Mouse (Mus musculus) neural tube, embryonic 13.5 days (tissue): ENCODE results near the gene Ebf1. TPM values are rescaled to one million over a fixed set of nuclear protein-coding genes. Genes with fewer than 3 reads are reported as not detected.

Experiments
- ATAC-seq: fragments of 200-750 bp; cut with Nextera tagmentation; 2 replicates; pipeline ENCODE4 v1.8.0; 2017; ENCODE audit warnings: low read depth, mild to moderate bottlenecking, moderate TSS enrichment, moderate library complexity
- H3K27ac ChIP-seq: fragments of 300-500 bp; sonication (generic); replicated peaks from 2 replicates; pipeline ENCODE4 v1.5.1; 2015; ENCODE audit warnings: moderate library complexity, mild to moderate bottlenecking, inconsistent platforms
- H3K27me3 ChIP-seq: fragments of 300-500 bp; sonication (generic); 2 replicates; pipeline ENCODE4 v1.6.1; 2015; ENCODE audit warnings: mild to moderate bottlenecking, inconsistent platforms
- H3K36me3 ChIP-seq: fragments of 300-500 bp; sonication (generic); 2 replicates; pipeline ENCODE4 v1.6.1; 2015; ENCODE audit warnings: mild to moderate bottlenecking, inconsistent platforms
- H3K4me1 ChIP-seq: fragments of 300-500 bp; sonication (generic); replicated peaks from 2 replicates; pipeline ENCODE4 v1.6.1; 2015; ENCODE audit warnings: inconsistent platforms
- H3K4me2 ChIP-seq: fragments of 300-500 bp; sonication (generic); 2 replicates; pipeline ENCODE4 v1.6.1; 2015; ENCODE audit warnings: inconsistent platforms, mild to moderate bottlenecking, moderate library complexity
- H3K4me3 ChIP-seq: fragments of 300-500 bp; sonication (generic); 2 replicates; pipeline ENCODE4 v1.5.1; 2015; ENCODE audit warnings: mild to moderate bottlenecking, inconsistent platforms
- H3K9ac ChIP-seq: fragments of 300-500 bp; sonication (generic); 2 replicates; pipeline ENCODE4 v1.6.1; 2015; ENCODE audit warnings: moderate library complexity, mild to moderate bottlenecking, inconsistent platforms
- H3K9me3 ChIP-seq: fragments of 300-500 bp; sonication (generic); 2 replicates; pipeline ENCODE4 v1.6.1; 2016; ENCODE audit warnings: inconsistent platforms
- WGBS: fragments of 180-500 bp; shearing (Covaris S2); methylation state at CpG from one replicate; pipeline ENCODE4 v1.1.7; 2015; 5-methylcytosine and 5-hydroxymethylcytosine counted together
- polyA plus RNA-seq: library from polyadenylated mRNA; unstranded; fragments of >200 nt; fragmentation: Nextera tagmentation; extraction: Ambion mirVana; gene quantifications from 2 replicates; pipeline ENCODE4 v1.2.1, GENCODE M21; 2015

Gene Ebf1
- polyA plus RNA-seq, 1 experiment from 2014 or later = 184 TPM

DNA sequence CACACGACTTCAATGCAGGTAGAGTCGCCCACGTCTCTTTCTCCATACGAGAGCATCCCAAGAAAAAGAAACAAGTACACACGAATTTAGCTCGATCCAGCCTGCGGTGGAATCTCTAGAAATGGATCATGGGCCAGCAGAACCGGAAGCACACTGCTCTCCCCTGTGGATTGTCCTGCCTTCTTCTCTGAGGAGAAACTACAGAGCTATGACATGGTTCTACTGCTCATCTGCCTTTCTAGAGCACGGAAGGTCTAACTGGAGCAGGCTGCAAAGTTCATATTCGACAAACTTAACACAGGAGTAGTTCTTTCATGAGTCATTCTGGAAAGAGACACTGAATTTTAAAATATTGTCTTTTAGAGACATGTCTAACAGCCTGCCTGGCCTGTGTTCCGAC lies 8.5 kb upstream of the Ebf1 start:
- 83% methylated on average over 11 of the region's 11 CpGs for WGBS
- H3K4me3 ChIP-seq = no peak overlapping the region
- H3K9ac ChIP-seq = no peak overlapping the region
- H3K9me3 ChIP-seq = no peaks in the 10 kb centered on the region
- peaks cover 28% of the 10 kb centered on the region for H3K4me1 ChIP-seq
- H3K27ac ChIP-seq = no peak overlapping the region
- H3K27me3 ChIP-seq = no peaks in the 10 kb centered on the region
- no peak overlapping the region for H3K4me2 ChIP-seq
- ATAC-seq = no peak
- H3K36me3 ChIP-seq = no peaks in the 10 kb centered on the region

DNA sequence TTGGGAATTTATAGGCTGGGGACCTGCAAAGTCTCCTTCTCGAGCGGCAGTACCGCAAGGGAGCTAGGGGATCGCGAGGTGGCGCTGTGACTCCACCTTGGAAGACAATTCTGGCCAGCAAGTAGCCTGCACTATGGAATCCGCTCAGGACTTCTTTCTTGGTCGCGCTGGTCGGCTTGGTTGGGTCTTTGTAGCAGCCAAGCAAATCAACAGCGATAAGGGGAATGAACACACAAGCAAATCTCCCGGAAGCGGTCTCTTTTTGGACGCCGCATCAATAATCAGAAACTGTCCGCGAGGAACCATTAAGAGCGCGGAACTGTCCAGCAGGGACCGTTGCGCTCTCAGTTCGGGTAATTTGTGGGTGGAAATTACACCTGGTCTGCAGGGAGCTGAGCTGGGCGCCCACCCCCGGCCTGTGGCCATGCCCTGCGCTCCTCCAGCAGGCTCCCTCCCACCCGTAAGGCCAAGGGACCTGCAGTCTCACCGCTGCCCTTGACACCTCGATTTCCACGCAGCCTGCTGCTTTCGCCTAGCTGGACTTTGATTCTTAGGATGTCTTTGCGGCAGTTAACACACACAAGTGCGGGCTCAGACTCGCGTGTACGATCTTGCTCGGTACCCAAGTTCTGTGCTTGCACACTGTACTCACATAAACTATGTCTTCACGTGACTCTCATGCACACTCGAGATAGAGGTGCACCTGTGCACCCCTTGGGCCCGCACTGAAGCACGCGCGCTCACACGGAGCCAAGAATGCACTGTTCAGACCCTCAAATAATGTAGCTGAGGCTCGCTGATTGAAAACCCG lies 5.9 kb upstream of the Ebf1 start:
- Histone ChIP-seq H3K27me3 (peaks cover 12% of the 10 kb centered on the region; the same call in 1 of the 2 replicates), H3K4me3 (peak overlapping the region; percentile 39), H3K36me3 (no peaks in the 10 kb centered on the region), H3K4me1 (peaks cover 39% of the 10 kb centered on the region), H3K9ac (peak overlapping the region; percentile 67), H3K9me3 (no peaks in the 10 kb centered on the region), H3K4me2 (peak overlapping the region; percentile 80), H3K27ac (peak overlapping the region; percentile 78)
- under 1% methylated on average over 45 of the region's 45 CpGs for WGBS
- peak; percentile 89 for ATAC-seq

- Histone ChIP-seq H3K27me3 (peaks cover 14% of the 10 kb centered on the region; the same call in 1 of the 2 replicates), H3K27ac (peak overlapping the region; percentile 78; the same call in 1 of the 2 replicates), H3K4me2 (peak overlapping the region; percentile 80), H3K4me3 (peak overlapping the region; percentile 34; the same call in 1 of the 2 replicates), H3K4me1 (peaks cover 46% of the 10 kb centered on the region), H3K9ac (0 out of 2 replicates have a peak overlapping the region, but pooled peaks have one; percentile 4), H3K36me3 (no peaks in the 10 kb centered on the region), H3K9me3 (no peaks in the 10 kb centered on the region)
- 9% methylated on average over 10 of the region's 10 CpGs for WGBS
- ATAC-seq = no peak
Observed at GRCm38 (mm10) chr11:44612156-44612555, 5.0 kb upstream of the Ebf1 start.

GRCm38 (mm10) chr11:44612681-44613410 lies 4.3 kb upstream of the Ebf1 start:
- Histone ChIP-seq H3K4me1 (peaks cover 46% of the 10 kb centered on the region), H3K36me3 (no peaks in the 10 kb centered on the region), H3K4me3 (peak overlapping the region; percentile 34), H3K4me2 (peak overlapping the region; percentile 80), H3K9ac (peak overlapping the region; percentile 71), H3K9me3 (no peaks in the 10 kb centered on the region), H3K27ac (no peak overlapping the region), H3K27me3 (peaks cover 14% of the 10 kb centered on the region; the same call in 1 of the 2 replicates)
- WGBS = 2% methylated on average over 38 of the region's 38 CpGs
- no peak for ATAC-seq

DNA sequence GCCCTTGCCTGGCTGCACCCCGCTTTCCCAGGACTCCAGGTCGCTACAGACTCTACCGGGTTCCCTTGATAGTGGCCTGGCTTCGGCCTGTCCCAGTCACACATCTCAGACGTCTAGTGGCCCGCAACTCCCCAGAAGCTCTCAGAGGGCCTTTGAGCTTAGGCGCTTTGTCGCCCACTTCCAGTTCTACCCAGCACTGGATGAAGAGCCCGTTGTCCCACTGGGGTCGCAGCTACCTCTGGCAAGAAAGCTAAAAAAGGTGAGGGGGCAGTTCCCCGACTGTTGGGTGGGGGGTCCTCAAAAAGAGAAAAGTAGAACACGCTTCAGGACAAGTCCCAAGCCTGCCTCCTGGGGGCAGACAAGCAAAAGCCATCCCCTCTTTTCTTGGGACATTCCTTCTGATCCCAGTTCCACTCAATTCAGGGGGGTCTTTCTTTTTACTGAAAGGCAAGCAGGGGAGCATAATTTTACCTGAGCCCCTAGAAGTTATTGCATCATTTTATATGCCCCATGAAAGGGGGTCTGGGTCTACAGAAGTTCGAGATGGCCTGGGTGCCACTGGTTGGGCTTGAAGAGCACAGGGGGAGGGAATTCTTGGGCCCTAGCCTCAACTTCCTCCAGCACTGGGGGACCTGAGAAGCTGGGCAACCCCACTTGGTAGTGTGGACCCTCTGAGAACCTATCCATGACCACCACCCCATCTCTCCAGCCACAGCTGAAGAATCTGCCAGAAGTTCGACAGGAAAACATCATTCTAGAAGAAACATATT lies 3.5 kb upstream of the Ebf1 start:
- peak overlapping the region; percentile 80 for H3K4me2 ChIP-seq
- H3K9ac ChIP-seq = peak overlapping the region; percentile 71
- no peaks in the 10 kb centered on the region for H3K36me3 ChIP-seq
- peak overlapping the region; percentile 34 for H3K4me3 ChIP-seq
- H3K27ac ChIP-seq = no peak overlapping the region; the same call in 1 of the 2 replicates
- H3K27me3 ChIP-seq = peaks cover 14% of the 10 kb centered on the region; the same call in 1 of the 2 replicates
- peaks cover 46% of the 10 kb centered on the region for H3K4me1 ChIP-seq
- WGBS = 7% methylated on average over 14 of the region's 14 CpGs
- no peak for ATAC-seq
- no peaks in the 10 kb centered on the region for H3K9me3 ChIP-seq

- H3K4me3 ChIP-seq = peak overlapping the region; percentile 81
- peak overlapping the region; percentile 79 for H3K27ac ChIP-seq
- no peaks in the 10 kb centered on the region for H3K36me3 ChIP-seq
- WGBS = 10% methylated on average over 18 of the region's 18 CpGs
- no peak for ATAC-seq
- peaks cover 61% of the 10 kb centered on the region for H3K4me1 ChIP-seq
- H3K4me2 ChIP-seq = peak overlapping the region; percentile 86
- no peaks in the 10 kb centered on the region for H3K9me3 ChIP-seq
- H3K27me3 ChIP-seq = peaks cover 23% of the 10 kb centered on the region
- H3K9ac ChIP-seq = peak overlapping the region; percentile 77
Observed at GRCm38 (mm10) chr11:44616078-44616787, 884 bp upstream of the Ebf1 start.

- WGBS = under 1% methylated on average over 55 of the region's 55 CpGs
- peaks cover 56% of the 10 kb centered on the region for H3K4me1 ChIP-seq
- ATAC-seq = no peak
Observed at GRCm38 (mm10) chr11:44617734-44618586, 843 bp downstream of the Ebf1 start.

GRCm38 (mm10) chr11:44619131-44619886 lies 2.2 kb downstream of the Ebf1 start:
- 3% methylated on average over 15 of the region's 15 CpGs for WGBS
- Histone ChIP-seq H3K27ac (peak overlapping the region; percentile 97), H3K9me3 (no peaks in the 10 kb centered on the region), H3K4me1 (peaks cover 48% of the 10 kb centered on the region), H3K36me3 (peaks cover 5% of the 10 kb centered on the region; the same call in 1 of the 2 replicates), H3K27me3 (peaks cover 25% of the 10 kb centered on the region), H3K4me2 (peak overlapping the region; percentile 86), H3K9ac (peak overlapping the region; percentile 99), H3K4me3 (peak overlapping the region; percentile 81)
- no peak for ATAC-seq

More at GRCm38 (mm10) chr11:44617734-44618586, 843 bp downstream of the Ebf1 start:
- Histone ChIP-seq H3K9me3 (no peaks in the 10 kb centered on the region), H3K4me3 (peak overlapping the region; percentile 81), H3K4me2 (peak overlapping the region; percentile 86), H3K9ac (peak overlapping the region; percentile 99), H3K27me3 (peaks cover 25% of the 10 kb centered on the region), H3K36me3 (peaks cover 5% of the 10 kb centered on the region; the same call in 1 of the 2 replicates), H3K27ac (peak overlapping the region; percentile 97)

DNA sequence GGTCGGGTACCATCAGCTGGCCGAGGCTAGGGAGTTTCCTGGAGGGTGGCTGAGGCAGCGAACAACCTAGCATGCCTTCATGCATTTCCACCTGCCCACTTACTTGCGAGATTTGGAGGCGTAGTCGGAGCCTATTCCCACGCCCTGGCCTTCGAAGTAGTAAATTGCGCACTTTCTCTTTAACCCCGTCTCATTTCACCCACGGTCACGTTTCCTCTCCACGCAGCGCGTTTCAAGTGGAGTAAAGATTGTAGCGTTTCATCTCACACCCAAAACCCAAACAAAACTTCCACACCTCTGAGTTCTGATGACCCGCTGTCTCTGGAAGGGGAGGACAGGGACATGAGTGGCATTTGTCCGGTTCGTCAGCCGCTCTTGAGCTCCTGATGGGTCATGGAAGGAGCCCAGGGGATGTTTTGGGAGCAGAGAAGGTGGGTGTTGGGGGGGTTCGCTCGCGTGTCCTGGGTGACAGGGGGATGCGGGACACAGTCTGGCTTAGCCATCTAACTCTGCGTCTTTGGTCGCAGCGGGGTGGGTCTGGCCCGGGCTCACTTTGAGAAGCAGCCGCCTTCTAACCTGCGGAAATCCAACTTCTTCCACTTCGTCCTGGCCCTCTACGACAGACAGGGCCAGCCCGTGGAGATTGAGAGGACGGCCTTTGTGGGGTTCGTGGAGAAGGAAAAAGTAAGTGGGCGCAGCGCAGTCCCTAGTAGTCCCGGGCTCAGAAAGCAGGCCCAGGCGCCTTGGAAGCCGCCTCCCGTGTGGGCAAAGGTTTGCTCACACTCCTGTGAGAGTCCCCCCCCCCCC lies 3.0 kb downstream of the Ebf1 start:
- Histone ChIP-seq H3K36me3 (peaks cover 5% of the 10 kb centered on the region; the same call in 1 of the 2 replicates), H3K4me2 (peak overlapping the region; percentile 86), H3K9ac (peak overlapping the region; percentile 99), H3K9me3 (no peaks in the 10 kb centered on the region), H3K4me3 (peak overlapping the region; percentile 81), H3K27me3 (peaks cover 22% of the 10 kb centered on the region), H3K27ac (peak overlapping the region; percentile 97), H3K4me1 (peaks cover 56% of the 10 kb centered on the region)
- WGBS = 1% methylated on average over 41 of the region's 41 CpGs
- no peak for ATAC-seq
